Mouse (Mus musculus): ENCODE measurements at regions not wholly inside any gene's neighbourhood (a gene's known extent, or its start where the extent isn't known, plus 50 kb on each side); places are given as distances from the start of the nearest gene placed in this dataset.
"Not testable (repeated sequence)": the region's sequence is repeated elsewhere in the genome, so short reads cannot be mapped to it uniquely, and the experiment has no call there.

DNA sequence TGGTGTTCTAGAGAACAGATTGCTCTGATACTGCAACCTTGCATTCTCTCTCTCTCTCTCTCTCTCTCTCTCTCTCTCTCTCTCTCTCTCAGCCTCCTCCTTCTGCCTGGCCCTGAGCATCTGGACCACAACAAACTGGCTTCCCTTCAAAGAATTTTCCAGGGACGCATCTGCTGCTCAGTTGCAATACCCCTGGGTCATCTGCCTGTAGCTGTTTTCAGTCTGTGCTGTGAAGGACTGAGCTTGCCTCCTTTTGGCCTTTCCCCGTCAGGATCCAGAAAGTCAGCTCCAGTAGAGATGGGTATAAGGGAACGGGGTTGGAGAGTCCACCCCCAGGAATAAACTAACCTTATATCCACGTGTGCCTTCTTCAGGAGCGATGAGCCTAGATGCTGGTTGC is 105.2 kb upstream of the Abca1 start:
- ATAC-seq (replicated peaks; ENCODE audit: poor library complexity, severe bottlenecking) = no peak

DNA sequence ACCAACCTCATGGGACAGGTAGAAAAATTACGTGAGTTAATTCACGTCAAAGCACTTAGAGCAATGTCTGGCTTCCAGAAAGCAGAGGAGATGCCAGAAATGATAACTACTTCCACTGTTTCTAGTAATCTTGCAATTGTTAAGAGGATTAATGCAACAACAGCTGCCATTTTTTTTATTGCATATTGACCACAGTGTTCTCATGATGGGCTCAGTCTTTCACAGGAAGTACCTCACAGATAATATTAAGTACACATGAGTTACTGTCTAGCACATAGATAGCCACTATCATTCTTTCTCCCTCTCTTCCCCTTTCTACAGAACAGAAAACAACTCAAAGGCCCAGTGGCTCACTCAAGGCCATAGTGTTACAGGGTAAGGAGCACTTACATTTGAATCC is 104.8 kb upstream of the Abca1 start:
- peak; percentile 40; the same call in 1 of the 2 replicates for ATAC-seq (replicated peaks; ENCODE audit: poor library complexity, severe bottlenecking)

DNA sequence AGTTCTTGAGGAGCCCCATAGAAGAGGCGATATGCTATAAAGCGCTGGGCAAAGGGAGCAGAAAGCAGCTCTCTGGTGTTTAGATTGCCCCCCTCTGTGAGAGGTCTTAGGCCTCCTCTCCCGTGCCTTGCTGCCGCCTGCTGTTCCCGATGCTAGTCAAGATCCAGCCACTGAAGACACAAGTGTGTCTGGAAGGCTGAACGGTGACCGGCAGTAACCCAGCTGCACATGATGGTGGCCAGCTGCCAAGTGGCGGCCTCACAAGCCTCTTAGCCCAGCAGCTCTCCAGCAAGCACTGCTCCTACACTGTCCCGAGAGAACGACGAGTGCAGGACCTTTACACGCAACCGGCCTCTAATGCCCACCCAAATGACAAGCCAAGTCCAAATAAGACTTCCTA is 104.1 kb upstream of the Abca1 start:
- peak; percentile 40 for ATAC-seq (replicated peaks; ENCODE audit: poor library complexity, severe bottlenecking)

DNA sequence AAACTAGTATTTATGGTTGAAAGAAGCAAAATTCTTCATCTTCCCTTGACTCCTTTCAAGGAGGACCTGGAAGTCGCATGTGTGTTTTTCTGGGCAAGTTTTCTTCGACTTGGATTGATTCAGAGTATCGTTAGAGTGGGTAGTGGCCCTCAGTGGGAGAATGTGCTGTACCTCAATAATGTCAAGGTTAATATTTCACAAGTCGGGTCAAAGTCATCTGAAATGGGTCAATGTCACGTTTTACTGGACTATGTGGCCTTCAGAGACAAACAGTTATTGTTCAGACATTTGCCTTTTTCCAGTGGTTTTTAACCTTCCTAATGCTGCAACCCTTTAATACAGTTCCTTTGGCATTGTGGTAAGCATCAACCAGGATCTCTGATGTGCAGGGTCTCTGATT is 102.8 kb upstream of the Abca1 start:
- no peak for ATAC-seq (replicated peaks; ENCODE audit: poor library complexity, severe bottlenecking)

DNA sequence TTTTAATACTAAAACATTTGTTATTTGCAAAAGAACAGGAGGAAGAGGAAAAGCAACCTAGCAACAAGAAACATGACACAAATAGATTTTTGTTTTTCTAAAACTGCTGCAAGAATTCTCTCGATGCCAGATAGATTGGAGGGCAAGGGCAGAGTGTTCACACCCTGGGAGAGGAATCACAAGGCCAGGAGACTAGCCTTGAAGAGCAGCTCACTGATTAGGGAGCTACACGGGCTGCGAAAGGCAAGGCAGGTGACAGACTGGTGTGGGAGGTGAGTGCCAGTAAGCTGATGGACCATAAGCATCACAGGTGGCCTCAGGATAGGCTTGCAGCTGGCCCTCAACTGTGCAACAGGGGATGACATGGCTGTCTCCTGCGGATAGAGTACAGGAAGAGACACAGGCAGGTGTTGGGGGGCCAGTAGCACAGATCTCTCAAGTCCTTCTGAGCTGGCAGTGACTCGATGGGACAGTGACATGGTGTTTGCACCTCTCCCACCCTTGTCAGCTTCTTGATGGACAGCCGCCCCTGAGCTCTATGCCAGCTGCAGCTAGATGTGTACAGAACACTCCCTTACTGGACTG is 102.0 kb upstream of the Abca1 start:
- ATAC-seq (replicated peaks; ENCODE audit: poor library complexity, severe bottlenecking) = no peak

DNA sequence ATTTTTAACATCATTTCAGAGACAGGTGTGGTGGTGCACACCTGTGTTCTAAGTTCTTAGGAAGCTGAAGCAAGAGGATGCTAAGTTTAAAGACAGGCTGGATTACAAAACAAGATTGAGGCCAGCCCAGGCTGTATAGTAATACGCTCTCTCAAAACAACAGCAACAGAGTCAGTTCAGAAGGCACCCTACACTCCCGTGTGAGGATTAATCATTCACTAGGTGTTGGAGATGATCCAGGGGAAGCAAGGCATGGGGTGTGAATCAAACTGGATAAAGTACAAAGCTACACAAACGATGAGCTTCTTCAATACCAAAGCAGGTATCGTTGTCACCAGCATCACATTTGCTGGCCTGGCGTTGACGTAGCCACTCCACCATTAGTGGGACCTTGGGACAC is 99.3 kb upstream of the Abca1 start:
- no peak for ATAC-seq (replicated peaks; ENCODE audit: poor library complexity, severe bottlenecking)

DNA sequence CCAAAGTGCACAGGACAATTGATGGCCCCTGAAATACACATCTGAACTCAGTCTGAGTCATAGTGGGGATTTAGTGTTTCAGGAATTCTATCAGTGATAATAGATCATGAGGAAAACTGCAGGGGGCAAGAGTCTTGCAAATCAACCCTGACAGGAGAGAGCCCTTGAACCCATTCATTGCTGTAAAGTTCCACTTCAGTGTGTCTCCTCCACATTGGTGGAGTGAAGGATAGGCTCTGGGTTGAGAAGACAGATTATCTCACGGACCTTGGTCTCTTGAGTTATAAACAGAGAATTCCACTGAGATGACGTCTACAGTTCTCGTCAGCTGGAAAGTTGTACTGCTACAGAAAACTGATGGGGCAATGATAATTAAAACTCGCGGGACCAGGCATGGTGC is 97.3 kb upstream of the Abca1 start:
- no peak for ATAC-seq (replicated peaks; ENCODE audit: poor library complexity, severe bottlenecking)

DNA sequence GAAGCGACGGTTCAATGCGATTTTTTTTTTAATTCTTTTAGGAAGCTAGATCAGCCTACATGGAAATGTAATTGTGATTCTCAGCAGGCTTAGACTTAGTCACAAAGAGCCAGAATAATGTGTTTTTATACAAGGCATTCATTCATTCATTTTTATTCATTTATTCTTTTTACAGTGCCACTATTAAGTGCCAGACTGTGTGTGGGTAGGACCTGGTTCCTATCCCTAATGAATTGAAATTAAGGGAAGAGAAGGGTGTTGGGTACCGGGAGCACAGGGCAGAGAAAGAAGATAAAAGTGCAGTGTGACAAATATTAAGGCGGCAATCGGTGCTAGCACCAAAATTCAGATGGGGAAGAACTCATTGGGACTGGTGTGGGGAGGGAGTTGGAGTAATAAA is 94.8 kb upstream of the Abca1 start:
- no peak for ATAC-seq (replicated peaks; ENCODE audit: poor library complexity, severe bottlenecking)

DNA sequence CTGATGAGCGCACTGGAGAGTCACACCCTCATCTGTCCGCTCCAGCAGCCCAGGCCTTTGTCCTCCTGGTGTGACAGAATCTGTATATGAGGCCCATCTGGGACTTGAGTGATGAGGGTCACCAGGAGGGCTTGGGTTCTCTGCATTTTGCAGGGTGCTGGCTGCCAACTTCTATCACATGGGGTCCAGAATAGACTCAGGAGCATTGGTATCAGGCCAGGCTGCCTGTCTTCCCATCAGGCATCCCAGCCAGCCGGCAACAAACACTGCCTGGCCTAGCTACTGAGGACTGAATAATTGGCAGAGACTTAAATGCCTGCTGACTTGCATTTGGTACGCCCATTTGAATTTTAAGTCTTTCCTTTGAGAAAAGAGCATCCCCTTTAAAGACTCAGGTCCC is 94.0 kb upstream of the Abca1 start:
- ATAC-seq (replicated peaks; ENCODE audit: poor library complexity, severe bottlenecking) = no peak

DNA sequence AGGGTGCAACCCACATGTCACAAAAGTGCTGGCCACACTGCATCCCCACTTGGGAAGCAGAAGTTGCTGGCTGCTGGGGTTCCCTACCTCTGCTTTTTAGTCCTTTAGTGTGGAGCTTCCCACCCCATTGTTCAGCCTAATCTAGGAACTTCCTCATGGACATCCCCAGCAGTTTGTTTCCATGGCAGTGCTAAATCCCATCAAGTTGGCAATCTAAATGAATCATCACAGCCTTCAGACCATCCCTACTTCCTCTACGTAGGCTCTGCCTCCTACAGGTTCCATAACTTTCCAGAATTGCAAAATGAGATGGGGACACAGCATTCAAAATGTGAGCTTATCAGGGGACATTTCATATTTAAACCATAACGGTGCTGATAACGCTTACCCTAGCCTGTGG is 90.6 kb upstream of the Abca1 start:
- ATAC-seq (replicated peaks; ENCODE audit: poor library complexity, severe bottlenecking) = peak; percentile 76

DNA sequence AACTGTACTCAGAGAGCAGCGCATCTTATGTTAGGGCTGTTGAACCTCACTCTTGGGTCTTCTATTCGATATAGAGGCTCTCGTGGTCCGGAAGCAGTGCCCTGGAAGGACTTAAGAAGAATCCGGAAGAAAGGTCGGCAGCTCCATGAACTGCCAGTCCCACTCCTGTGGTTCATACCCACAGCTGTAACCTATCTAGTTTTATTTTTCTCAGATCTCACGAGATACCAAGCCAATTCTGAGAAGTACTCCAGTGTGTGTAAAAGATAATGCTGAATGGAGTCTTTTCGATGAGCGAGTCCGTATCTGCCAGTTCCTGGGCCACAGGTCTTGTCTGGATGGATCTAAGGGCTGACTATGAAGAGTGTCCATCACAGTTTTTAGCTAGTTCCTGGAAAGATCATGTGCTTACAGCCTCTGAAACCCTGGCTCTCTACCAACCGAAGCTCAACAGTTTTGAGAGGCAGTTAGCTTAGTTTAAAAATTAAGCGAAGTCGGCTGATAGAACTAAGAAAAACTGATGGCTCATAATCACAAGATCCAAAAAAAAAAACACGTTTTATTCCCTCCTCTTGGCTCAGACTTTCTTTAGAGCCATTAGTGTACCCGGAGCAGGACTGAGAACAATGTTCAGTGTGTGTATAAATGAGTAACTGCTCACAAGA is 86.5 kb upstream of the Abca1 start:
- no peak for ATAC-seq (replicated peaks; ENCODE audit: poor library complexity, severe bottlenecking)

DNA sequence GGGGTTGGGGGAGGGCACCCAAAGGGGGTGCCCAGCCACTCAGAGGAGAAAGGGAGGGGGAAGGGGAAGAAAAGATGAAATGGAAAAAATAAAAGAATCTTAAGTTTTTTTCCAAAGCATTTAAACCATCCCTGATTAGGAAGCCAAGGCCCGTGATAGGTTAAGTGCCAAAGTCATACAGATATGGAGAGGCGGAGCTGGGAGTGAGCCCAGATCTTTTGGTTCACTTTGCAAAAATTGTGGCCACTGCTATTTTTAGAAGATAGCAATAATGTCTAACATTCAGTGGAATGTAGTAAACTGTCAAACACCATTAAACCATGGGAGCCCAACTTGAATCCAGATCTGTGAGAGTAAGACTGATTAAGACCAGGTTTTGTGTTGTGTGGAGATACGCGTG is 85.9 kb upstream of the Abca1 start:
- ATAC-seq (replicated peaks; ENCODE audit: poor library complexity, severe bottlenecking) = no peak

DNA sequence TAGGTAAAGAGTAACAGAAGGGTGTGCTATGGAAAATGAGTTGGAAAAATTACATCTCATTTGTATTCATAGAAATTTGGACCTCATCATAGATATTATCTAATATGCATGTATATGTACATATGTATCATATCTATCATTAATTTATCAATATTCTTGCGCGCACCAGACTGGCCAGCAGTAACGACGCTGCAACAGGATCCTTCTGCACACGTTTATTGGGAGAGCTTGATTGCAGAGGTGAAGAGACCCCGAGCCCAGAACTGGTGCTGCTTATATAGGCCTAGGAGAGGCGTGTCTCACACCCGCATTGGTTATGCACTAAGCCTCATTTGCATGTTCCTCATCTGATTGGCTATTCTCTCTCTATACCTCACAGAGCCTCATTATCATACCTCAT is 83.8 kb upstream of the Abca1 start:
- not testable (repeated sequence) for ATAC-seq (replicated peaks; ENCODE audit: poor library complexity, severe bottlenecking)

DNA sequence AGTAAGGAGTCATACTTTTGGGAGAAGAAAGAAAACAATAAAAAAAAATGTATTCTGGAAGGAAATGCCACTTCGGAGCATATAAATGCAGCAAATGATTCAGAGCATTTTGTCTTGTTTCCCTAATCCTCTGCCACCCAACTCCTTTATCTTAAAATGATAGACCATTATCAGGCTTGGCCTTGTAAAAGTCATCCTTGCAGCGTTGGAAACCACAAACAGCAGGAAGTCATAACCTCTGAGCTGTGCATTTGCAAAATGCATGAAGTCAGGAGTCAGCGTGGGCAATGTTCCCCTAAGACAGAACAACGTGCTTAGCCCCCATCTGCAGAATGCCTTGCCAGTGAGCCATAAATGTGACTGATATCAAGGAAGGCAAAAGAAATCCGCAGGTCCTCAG is 80.2 kb upstream of the Abca1 start:
- peak; percentile 62 for ATAC-seq (replicated peaks; ENCODE audit: poor library complexity, severe bottlenecking)

DNA sequence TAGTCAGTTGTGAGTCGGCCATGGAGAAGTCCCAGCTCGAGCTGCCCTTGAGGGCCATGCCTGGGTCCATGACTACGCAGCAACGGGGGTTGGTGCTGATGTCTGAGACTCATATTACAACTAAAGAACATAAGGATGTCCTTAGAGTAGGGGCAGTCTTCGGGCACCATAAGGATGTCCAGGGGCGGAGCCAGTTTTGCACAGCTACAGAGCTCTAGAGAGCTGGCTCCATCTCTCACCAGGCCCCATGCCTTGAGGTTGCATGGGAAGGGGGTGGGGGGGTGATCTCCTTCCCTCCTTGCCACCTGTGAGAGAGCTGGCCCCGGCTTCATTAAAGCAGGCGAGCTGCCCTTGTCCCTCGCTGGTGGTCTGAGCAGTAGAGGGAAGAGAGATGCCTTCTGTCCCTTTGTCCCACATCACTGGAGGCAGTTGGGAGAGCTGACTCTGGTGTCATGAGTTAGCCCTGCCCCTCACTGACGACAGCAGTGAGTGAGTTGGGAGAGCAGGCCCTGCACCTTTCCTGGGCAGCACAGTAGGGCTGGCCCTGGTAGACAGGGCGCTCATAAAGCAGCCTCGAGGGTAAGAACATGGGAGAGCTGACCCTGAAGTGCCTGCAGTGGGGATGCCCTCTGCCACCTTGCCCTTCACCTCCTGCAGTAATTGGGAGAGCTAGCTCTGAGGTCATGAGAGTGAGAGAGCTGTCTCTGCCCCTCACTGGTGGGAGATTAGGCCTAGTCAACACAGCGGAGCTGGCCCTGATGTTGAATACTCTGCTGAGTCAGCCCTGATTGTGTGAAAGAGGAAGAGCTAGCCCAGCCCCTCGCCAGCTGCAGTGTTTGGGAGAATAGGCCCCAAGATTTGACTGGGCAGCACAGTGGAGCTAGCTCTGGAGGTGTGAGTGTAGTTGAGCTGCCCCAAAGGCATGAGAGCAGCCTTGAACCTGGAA is 78.9 kb upstream of the Abca1 start:
- peak; percentile 96 for ATAC-seq (replicated peaks; ENCODE audit: poor library complexity, severe bottlenecking)

DNA sequence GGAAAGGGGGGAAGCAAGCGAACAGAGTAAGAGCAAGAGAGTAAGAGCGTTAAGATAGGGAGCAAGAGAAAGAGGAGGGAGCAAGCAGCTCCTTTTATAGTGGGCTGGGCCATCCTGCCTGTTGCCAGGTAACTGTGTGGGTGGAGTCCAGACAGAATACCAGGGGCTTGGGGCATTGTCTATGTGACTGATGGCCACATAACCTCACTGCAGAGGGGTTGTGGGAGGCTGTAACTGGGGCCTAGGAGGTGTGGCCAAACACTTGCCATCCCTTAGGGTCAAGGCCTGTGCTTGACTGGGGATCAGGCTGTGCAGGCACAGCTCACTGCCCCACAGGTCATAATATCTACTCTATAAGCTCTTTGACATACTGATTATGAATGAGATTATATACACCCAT is 76.2 kb upstream of the Abca1 start:
- ATAC-seq (replicated peaks; ENCODE audit: poor library complexity, severe bottlenecking) = no peak

DNA sequence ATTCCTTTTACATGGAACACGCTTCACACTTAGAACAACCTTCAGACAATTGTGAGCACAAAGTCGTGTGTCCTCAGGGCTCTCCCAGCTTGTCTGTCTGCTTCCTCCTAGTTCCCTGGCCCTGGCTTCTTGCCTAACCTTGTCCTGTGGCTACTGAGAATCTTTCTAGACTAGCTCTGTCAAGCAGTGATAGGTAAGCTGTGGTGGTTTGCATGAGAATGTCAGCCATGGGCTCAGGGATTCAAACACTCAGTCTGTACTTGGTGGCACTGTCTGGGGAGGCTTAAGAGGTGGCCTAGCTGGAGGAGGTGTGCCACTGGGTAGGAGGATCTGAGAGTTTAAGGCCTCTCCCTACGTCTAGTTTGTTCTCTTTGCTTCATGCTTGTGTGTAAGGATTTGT is 72.7 kb upstream of the Abca1 start:
- ATAC-seq (replicated peaks; ENCODE audit: poor library complexity, severe bottlenecking) = no peak

DNA sequence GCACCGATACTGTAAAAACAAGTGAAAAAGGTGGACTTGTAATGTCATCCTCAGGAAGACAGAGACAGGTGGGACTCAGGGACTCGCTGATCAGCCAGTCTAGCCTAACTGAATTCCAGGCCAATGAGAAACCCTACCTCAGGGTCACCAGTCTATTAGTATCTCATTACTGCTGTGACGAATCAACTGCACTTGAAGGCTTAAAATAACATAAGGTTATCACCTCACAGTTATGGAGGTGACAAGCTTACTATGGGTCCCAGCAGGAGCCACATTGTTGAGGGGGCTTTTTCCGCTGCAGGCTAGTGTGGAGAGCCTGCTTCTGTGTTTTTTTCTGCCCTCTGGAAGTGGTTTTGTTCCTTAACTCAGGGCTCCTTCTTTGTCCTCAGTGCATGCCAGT is 72.2 kb upstream of the Abca1 start:
- ATAC-seq (replicated peaks; ENCODE audit: poor library complexity, severe bottlenecking) = no peak

DNA sequence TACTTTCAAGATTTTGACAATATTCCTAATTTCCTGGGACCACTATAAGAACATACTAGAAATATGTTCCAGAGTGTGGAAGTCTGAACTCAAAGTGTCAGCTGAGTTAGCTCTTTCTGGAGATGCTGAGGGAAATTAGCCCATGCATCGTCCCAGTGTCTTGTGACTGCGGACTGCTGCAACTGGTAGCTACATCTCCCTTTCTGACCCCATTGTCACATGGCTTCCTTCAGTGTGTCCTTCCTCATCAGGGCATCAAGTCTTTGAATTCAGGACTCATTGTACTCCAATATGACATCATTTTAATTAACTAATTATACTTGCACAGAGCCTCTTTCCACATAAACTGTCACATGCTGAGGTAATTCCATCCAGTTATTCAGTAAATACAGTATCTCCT is 71.4 kb upstream of the Abca1 start:
- no peak for ATAC-seq (replicated peaks; ENCODE audit: poor library complexity, severe bottlenecking)

DNA sequence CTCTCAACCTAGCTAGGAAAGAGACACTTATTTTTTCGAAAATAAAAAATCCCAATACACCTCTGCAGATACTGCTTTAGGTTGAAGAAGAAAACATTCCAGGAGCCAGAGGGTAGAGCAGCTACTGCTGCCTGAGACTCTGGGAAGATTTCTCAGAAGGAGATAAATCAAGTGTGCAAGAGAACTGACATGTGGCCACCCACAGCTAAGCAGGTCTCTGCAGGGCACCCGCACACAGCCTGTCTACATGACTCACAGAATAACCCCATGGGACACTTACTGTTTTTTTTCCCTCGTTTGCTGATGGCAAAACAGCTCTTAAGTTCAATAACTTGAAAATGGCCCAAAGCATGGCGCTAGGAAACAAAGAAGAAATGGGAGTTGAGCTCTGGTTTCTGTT is 68.7 kb upstream of the Abca1 start:
- ATAC-seq (replicated peaks; ENCODE audit: poor library complexity, severe bottlenecking) = peak; percentile 17; the same call in 1 of the 2 replicates

DNA sequence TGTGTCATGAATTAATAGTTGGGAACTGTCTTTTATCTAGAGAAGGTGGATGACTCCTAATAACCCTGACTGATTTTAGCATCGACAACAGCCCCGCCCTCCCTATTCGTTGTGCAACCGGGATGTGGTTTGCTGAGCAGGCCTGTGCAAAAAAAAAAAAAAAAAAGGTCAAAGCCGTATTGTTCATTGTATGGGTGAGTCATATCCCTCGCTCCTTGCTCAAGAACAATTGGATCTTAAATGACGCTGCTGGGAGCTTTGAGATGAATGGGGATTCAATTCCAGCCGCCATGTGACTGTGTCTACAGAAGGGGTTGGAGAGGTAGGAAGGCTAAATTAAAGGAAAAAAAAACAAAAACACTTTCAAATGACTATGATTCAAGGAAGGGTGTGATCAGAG is 68.1 kb upstream of the Abca1 start:
- ATAC-seq (replicated peaks; ENCODE audit: poor library complexity, severe bottlenecking) = peak; percentile 94
